Mouse (Mus musculus) heart, adult 2 months (tissue): ENCODE results near the gene Nck1.

Experiments
- CTCF ChIP-seq: fragments of 200-600 bp; IDR thresholded peaks from 2 replicates; pipeline ENCODE4 v1.8.1; 2022; ENCODE audit warnings: antibody characterized with exemption, mild to moderate bottlenecking, moderate library complexity
- POLR2A ChIP-seq: fragments of 200-500 bp; IDR thresholded peaks from 2 replicates; pipeline ENCODE4 v1.6.1; 2011; ENCODE audit warnings: mild to moderate bottlenecking, low read depth, low read length, control low read depth; ENCODE audit not compliant: insufficient read depth

DNA sequence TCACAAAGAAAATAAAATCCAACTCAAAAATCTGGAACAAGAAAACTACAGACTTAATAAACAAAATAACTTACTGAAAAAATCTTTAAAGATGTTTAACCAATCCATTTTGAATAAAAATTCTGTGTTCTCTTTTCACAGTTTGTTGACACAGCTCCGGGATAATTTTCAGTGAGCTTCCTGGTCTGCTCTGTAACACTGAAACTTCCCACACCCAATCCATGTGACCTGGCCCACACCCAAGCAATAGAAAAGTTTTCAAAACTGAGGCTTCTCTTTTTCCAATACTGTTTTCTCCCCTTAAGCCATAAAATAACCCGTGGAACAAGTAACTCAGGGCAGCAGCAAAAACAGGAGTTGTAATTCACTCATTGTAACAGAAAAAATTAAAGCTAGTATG, 39.3 kb downstream of the Nck1 start:
- TF ChIP-seq CTCF (no peak), POLR2A (peak; percentile 63)
